In the genomic region with DNA sequence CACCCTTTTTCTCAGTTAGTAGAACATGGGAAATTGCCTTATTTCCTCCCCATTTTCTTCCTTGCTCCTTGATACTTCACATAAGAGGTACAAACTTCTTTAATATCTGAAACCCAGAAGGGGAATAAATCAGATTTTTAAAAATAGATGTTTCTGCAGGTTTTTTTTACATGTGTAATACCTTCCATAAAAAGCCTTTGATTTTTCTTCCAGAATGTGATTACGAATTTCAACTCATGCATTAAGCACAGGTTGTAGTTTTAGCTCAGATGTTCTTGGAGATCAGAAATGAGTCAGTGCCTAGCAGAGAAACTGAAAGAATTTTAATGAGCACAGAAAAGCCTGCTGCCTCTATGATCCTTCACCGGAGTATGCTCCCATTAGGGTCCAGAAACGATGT, we compare ENCODE assay signal across 34 mouse cellular contexts. TPM values are rescaled to one million over a fixed set of nuclear protein-coding genes. Genes with fewer than 3 reads are reported as not detected.
"Had no signal": no experiment of that assay in that cellular context is flagged by ENCODE, and none has a peak within 500 bp of the region (broad histone marks: within the 10 kb centered on the region; RNA-seq: fewer than 3 reads in every experiment).

A gene (minus strand): TSS at position 101 of the 400 bp plus-strand sequence.

- DNase-seq: cerebellum, adult 8-10 months; cerebellum, adult 9-10 months; cerebellum, adult 9-11 months; cerebellum, postnatal 10 days; cerebellum, postnatal 14 days; cerebellum, postnatal 25 days; cerebellum, postnatal 36 days; embryo, embryonic 11 days; forebrain, postnatal 0 days; gastrocnemius, adult 2 months; gastrocnemius, postnatal 10 days; gastrocnemius, postnatal 14 days; gastrocnemius, postnatal 25 days; gastrocnemius, postnatal 36 days; heart, adult 11 months; heart, adult 18-20 months; heart, adult 2 months had no signal

- H3K9ac ChIP-seq: embryonic facial prominence, embryonic 12.5 days; embryonic facial prominence, embryonic 13.5 days; embryonic facial prominence, embryonic 15.5 days; forebrain, embryonic 12.5 days; forebrain, embryonic 13.5 days; forebrain, embryonic 15.5 days; forebrain, postnatal 0 days had no signal

- H3K4me1 ChIP-seq: embryonic facial prominence, embryonic 10.5 days; embryonic facial prominence, embryonic 12.5 days; embryonic facial prominence, embryonic 13.5 days; embryonic facial prominence, embryonic 15.5 days; forebrain, embryonic 10.5 days; forebrain, embryonic 12.5 days; forebrain, embryonic 13.5 days; forebrain, embryonic 15.5 days; heart, embryonic 10.5 days had no signal

- H3K9me3 ChIP-seq: embryonic facial prominence, embryonic 15.5 days; heart, embryonic 10.5 days had no signal

- H3K27ac ChIP-seq: embryonic facial prominence, embryonic 10.5 days; embryonic facial prominence, embryonic 12.5 days; embryonic facial prominence, embryonic 13.5 days; embryonic facial prominence, embryonic 15.5 days; forebrain, embryonic 10.5 days; forebrain, embryonic 12.5 days; forebrain, embryonic 13.5 days; forebrain, embryonic 15.5 days; gastrocnemius, adult 2 months; heart, adult 2 months; heart, embryonic 10.5 days had no signal

- ATAC-seq: forebrain, embryonic 13.5 days; forebrain, embryonic 14.5 days; forebrain, embryonic 15.5 days; forebrain, embryonic 16.5 days; forebrain, postnatal 0 days had no signal

- H3K4me2 ChIP-seq: embryonic facial prominence, embryonic 12.5 days; embryonic facial prominence, embryonic 13.5 days; embryonic facial prominence, embryonic 15.5 days; forebrain, embryonic 12.5 days; forebrain, embryonic 13.5 days; forebrain, embryonic 15.5 days had no signal

- H3K27me3 ChIP-seq: embryonic facial prominence, embryonic 12.5 days; embryonic facial prominence, embryonic 13.5 days; embryonic facial prominence, embryonic 15.5 days; forebrain, embryonic 12.5 days; forebrain, embryonic 13.5 days; forebrain, embryonic 15.5 days had no signal

- H3K4me3 ChIP-seq: embryonic facial prominence, embryonic 10.5 days; embryonic facial prominence, embryonic 12.5 days; embryonic facial prominence, embryonic 13.5 days; embryonic facial prominence, embryonic 15.5 days; erythroblast, embryonic 14.5 days; forebrain, embryonic 10.5 days; forebrain, embryonic 12.5 days; forebrain, embryonic 13.5 days; forebrain, embryonic 15.5 days; gastrocnemius, adult 2 months; heart, adult 2 months; heart, embryonic 10.5 days had no signal

- H3K36me3 ChIP-seq: embryonic facial prominence, embryonic 10.5 days; embryonic facial prominence, embryonic 12.5 days; embryonic facial prominence, embryonic 13.5 days; embryonic facial prominence, embryonic 15.5 days; forebrain, embryonic 10.5 days; forebrain, embryonic 12.5 days; forebrain, embryonic 15.5 days; heart, embryonic 10.5 days had no signal

RNA-seq across cellular contexts. Expression of the gene that starts here (rescaled TPM):
- polyA plus RNA-seq: cortical plate, adult 2 months; embryonic facial prominence, embryonic 10.5 days; embryonic facial prominence, embryonic 11.5 days; embryonic facial prominence, embryonic 12.5 days; embryonic facial prominence, embryonic 13.5 days; embryonic facial prominence, embryonic 14.5 days; embryonic facial prominence, embryonic 15.5 days; erythroblast, embryonic 14.5 days; forebrain, embryonic 10.5 days; forebrain, embryonic 11.5 days; forebrain, embryonic 12.5 days; forebrain, embryonic 13.5 days; forebrain, embryonic 14.5 days; forebrain, embryonic 15.5 days; forebrain, embryonic 16.5 days; forebrain, postnatal 0 days; frontal cortex, adult 2 months; heart, adult 2 months; heart, embryonic 10.5 days had no signal
